Mouse (Mus musculus): ENCODE data around the gene Lrig2.

GRCm38 (mm10) chr3:104349203-104349846, 162.4 kb downstream of the Lrig2 start:
- TF ChIP-seq TCF12 (IDR thresholded peaks at IDR 0.05; ENCODE audit: insufficient read depth, poor library complexity, severe bottlenecking) = no peak
- TF ChIP-seq POLR2A (IDR thresholded peaks at IDR 0.05; ENCODE audit: insufficient read length, low read depth) = no peak
- TF ChIP-seq CEBPB (IDR thresholded peaks at IDR 0.05; ENCODE audit: insufficient read depth, poor library complexity, severe bottlenecking) = no peak

Measured in myocyte (in vitro differentiated cells).